Mouse (Mus musculus): ENCODE data around the gene Zcchc2. TPM values are rescaled to one million over a fixed set of nuclear protein-coding genes. Genes with fewer than 3 reads are reported as not detected.

Gene Zcchc2
- polyA plus RNA-seq, 1 experiment = 4.7 TPM

DNA sequence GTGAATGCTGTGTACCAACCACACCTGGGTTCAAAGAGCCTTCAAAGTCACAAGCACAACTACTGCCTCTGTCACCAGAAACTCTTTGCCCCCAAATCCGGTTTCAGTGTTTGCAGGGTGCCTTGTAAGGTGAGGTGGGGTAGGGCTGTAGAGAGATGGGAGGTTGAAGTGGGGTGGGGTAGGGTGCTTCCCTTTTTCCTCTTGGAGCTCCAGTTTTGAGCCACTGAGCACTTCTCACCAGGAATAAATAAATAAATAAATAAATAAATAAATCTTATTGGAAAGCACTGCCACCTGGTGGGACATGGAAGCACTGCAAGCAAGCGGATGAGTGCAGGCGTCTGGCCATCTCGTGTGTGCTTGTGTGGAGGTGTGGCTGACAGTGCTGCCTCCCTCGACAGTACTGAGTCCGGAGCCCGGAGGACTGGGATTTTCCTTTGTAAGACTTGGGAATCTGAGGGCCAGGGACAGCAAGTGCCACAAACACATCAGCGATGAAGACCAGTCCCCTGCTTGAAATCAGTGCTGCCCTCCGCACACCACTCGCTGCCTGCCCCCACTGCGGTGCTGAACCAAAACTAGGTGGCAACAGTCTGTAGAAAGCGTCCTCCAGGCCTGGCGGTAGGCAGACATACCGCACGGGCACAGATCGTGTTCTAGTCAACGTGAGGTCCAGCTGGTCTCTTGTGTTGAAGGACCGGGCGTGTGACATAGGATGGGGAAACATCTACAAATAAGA is 46.8 kb downstream of the Zcchc2 start:
- H3ac ChIP-seq (ENCODE audit: control insufficient read depth, insufficient read length) = no peak overlapping the region
- no peaks in the 10 kb centered on the region for H3K79me2 ChIP-seq (ENCODE audit: control insufficient read depth, insufficient read depth)
- no peak overlapping the region for H3K4me2 ChIP-seq (ENCODE audit: low read depth)
- TF ChIP-seq SRF (IDR thresholded peaks at IDR 0.05; ENCODE audit: control insufficient read depth, insufficient read length, low read depth) = no peak
- TF ChIP-seq E2F4 (IDR thresholded peaks at IDR 0.05; ENCODE audit: insufficient read depth) = no peak
- no peak for TF ChIP-seq REST (IDR thresholded peaks at IDR 0.05; ENCODE audit: insufficient read depth, insufficient read length)
- no peak for TF ChIP-seq MYOG (IDR thresholded peaks at IDR 0.05; ENCODE audit: control insufficient read depth in 1 of 3, insufficient read depth in 1 of 3, insufficient read length in 2 of 3, low read depth in 2 of 3)
- TF ChIP-seq POLR2AphosphoS2 (IDR thresholded peaks at IDR 0.05; ENCODE audit: insufficient read length, low read depth) = no peak
- no peak for TF ChIP-seq CEBPB (IDR thresholded peaks at IDR 0.05; ENCODE audit: insufficient read depth, poor library complexity, severe bottlenecking)
- TF ChIP-seq MAX (IDR thresholded peaks at IDR 0.05; ENCODE audit: low read depth) = no peak
- TF ChIP-seq POLR2A (IDR thresholded peaks at IDR 0.05; ENCODE audit: insufficient read length, low read depth) = no peak
- TF ChIP-seq USF1 (IDR thresholded peaks at IDR 0.05; ENCODE audit: low read depth) = no peak
- no peak for TF ChIP-seq MYOD1 (IDR thresholded peaks at IDR 0.05; ENCODE audit: control insufficient read depth in 1 of 3, insufficient read length in 2 of 3, low read depth in 2 of 3)
- no peak for TF ChIP-seq TCF3 (IDR thresholded peaks at IDR 0.05; ENCODE audit: insufficient read length, low read depth)
- TF ChIP-seq TCF12 (IDR thresholded peaks at IDR 0.05; ENCODE audit: insufficient read depth, poor library complexity, severe bottlenecking) = no peak
- peaks cover 10% of the 10 kb centered on the region for H3K36me3 ChIP-seq (ENCODE audit: control insufficient read depth, insufficient read depth)
- H3K4me3 ChIP-seq = no peak overlapping the region
- no peaks in the 10 kb centered on the region for H3K27me3 ChIP-seq (ENCODE audit: control insufficient read depth, insufficient read depth, insufficient read length)

DNA sequence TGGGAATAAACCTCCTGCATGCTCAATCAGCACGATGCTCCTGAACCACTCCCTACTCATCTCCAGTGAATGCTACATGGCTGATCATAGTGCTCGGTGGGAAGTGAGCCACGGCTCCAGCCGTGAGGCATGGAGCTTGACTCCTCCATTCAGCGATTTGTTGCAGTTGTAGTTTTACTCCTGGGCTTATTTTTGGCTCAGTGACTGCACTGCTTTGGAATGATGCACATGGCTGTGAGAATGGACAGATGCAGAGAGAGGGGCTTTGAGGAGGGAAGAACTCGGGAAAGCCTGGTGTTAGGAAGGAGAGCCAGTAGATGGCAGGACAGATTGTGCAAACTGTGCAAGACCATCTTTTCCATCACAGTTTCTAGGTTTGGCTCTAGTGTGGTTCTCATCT is 49.1 kb downstream of the Zcchc2 start:
- no peaks in the 10 kb centered on the region for H3K36me3 ChIP-seq (ENCODE audit: control insufficient read depth, insufficient read depth)
- TF ChIP-seq E2F4 (IDR thresholded peaks at IDR 0.05; ENCODE audit: insufficient read depth) (no peak), MYOD1 (IDR thresholded peaks at IDR 0.05; ENCODE audit: control insufficient read depth in 1 of 3, insufficient read length in 2 of 3, low read depth in 2 of 3) (no peak), TCF12 (IDR thresholded peaks at IDR 0.05; ENCODE audit: insufficient read depth, poor library complexity, severe bottlenecking) (no peak), POLR2AphosphoS2 (IDR thresholded peaks at IDR 0.05; ENCODE audit: insufficient read length, low read depth) (no peak), CEBPB (IDR thresholded peaks at IDR 0.05; ENCODE audit: insufficient read depth, poor library complexity, severe bottlenecking) (no peak), MYOG (IDR thresholded peaks at IDR 0.05; ENCODE audit: control insufficient read depth in 1 of 3, insufficient read depth in 1 of 3, insufficient read length in 2 of 3, low read depth in 2 of 3) (no peak), TCF3 (IDR thresholded peaks at IDR 0.05; ENCODE audit: insufficient read length, low read depth) (no peak), USF1 (IDR thresholded peaks at IDR 0.05; ENCODE audit: low read depth) (no peak), SRF (IDR thresholded peaks at IDR 0.05; ENCODE audit: control insufficient read depth, insufficient read length, low read depth) (no peak), POLR2A (IDR thresholded peaks at IDR 0.05; ENCODE audit: insufficient read length, low read depth) (no peak)
- H3ac ChIP-seq (ENCODE audit: control insufficient read depth, insufficient read length) = no peak overlapping the region
- H3K4me2 ChIP-seq (ENCODE audit: low read depth) = no peak overlapping the region
- no peak overlapping the region for H3K4me3 ChIP-seq
- H3K79me2 ChIP-seq (ENCODE audit: control insufficient read depth, insufficient read depth) = no peaks in the 10 kb centered on the region
- H3K27me3 ChIP-seq (ENCODE audit: control insufficient read depth, insufficient read depth, insufficient read length) = no peaks in the 10 kb centered on the region

DNA sequence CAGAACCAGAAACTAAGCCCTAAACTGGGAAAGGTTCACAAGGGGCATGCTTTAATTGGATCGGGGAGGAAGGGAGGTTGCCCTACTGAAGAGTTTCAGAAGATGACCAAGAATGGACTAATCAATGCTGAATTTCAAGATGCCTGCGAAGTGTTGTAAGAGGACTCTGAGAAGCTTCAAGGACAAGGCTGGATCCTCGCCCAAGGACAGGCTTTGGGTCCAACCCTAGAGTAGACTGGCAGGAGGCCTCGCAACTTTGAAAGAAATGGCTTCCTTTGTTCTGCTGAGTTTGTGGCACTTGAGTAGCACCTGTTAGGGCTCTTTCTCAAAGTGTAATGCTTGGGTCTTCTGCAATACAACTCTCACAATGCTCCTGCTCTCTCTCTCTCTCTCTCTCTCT is 50.1 kb downstream of the Zcchc2 start:
- no peaks in the 10 kb centered on the region for H3K27me3 ChIP-seq (ENCODE audit: control insufficient read depth, insufficient read depth, insufficient read length)
- no peak for TF ChIP-seq CEBPB (IDR thresholded peaks at IDR 0.05; ENCODE audit: insufficient read depth, poor library complexity, severe bottlenecking)
- TF ChIP-seq MYOG (IDR thresholded peaks at IDR 0.05; ENCODE audit: control insufficient read depth in 1 of 3, insufficient read depth in 1 of 3, insufficient read length in 2 of 3, low read depth in 2 of 3) = no peak
- no peak for TF ChIP-seq POLR2AphosphoS2 (IDR thresholded peaks at IDR 0.05; ENCODE audit: insufficient read length, low read depth)
- no peak for TF ChIP-seq MAX (IDR thresholded peaks at IDR 0.05; ENCODE audit: low read depth)
- no peak for TF ChIP-seq REST (IDR thresholded peaks at IDR 0.05; ENCODE audit: insufficient read depth, insufficient read length)
- TF ChIP-seq TCF3 (IDR thresholded peaks at IDR 0.05; ENCODE audit: insufficient read length, low read depth) = no peak
- no peak for TF ChIP-seq TCF12 (IDR thresholded peaks at IDR 0.05; ENCODE audit: insufficient read depth, poor library complexity, severe bottlenecking)
- TF ChIP-seq E2F4 (IDR thresholded peaks at IDR 0.05; ENCODE audit: insufficient read depth) = no peak
- TF ChIP-seq SRF (IDR thresholded peaks at IDR 0.05; ENCODE audit: control insufficient read depth, insufficient read length, low read depth) = no peak
- no peak for TF ChIP-seq POLR2A (IDR thresholded peaks at IDR 0.05; ENCODE audit: insufficient read length, low read depth)
- TF ChIP-seq MYOD1 (IDR thresholded peaks at IDR 0.05; ENCODE audit: control insufficient read depth in 1 of 3, insufficient read length in 2 of 3, low read depth in 2 of 3) = no peak
- no peak for TF ChIP-seq USF1 (IDR thresholded peaks at IDR 0.05; ENCODE audit: low read depth)
- H3K4me2 ChIP-seq (ENCODE audit: low read depth) = no peak overlapping the region
- no peak overlapping the region for H3ac ChIP-seq (ENCODE audit: control insufficient read depth, insufficient read length)
- H3K36me3 ChIP-seq (ENCODE audit: control insufficient read depth, insufficient read depth) = no peaks in the 10 kb centered on the region
- H3K79me2 ChIP-seq (ENCODE audit: control insufficient read depth, insufficient read depth) = no peaks in the 10 kb centered on the region
- H3K4me3 ChIP-seq = no peak overlapping the region

DNA sequence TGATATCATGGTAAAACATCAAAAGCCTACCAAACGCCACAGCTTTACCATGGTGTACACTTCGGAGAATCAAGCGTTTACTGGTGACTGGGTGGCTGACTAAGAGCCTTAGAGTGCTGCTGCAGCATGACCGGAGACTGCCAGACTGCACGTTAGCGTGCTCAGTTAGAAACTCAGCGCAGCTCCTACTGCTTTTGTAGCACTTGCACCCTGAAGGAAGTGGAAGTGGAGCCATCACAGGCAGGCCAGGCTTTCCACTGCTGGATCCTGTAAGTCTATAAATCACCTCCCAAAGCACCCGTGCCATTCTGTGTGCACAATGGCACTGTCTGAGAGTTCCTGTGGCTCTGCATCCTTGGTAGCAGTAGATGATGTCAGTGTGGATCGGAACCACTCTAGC is 52.0 kb downstream of the Zcchc2 start:
- H3K4me2 ChIP-seq (ENCODE audit: low read depth) = no peak overlapping the region
- no peaks in the 10 kb centered on the region for H3K36me3 ChIP-seq (ENCODE audit: control insufficient read depth, insufficient read depth)
- H3K79me2 ChIP-seq (ENCODE audit: control insufficient read depth, insufficient read depth) = no peaks in the 10 kb centered on the region
- no peak overlapping the region for H3ac ChIP-seq (ENCODE audit: control insufficient read depth, insufficient read length)
- no peaks in the 10 kb centered on the region for H3K27me3 ChIP-seq (ENCODE audit: control insufficient read depth, insufficient read depth, insufficient read length)
- H3K4me3 ChIP-seq = no peak overlapping the region
- no peak for TF ChIP-seq POLR2A (IDR thresholded peaks at IDR 0.05; ENCODE audit: insufficient read length, low read depth)
- TF ChIP-seq REST (IDR thresholded peaks at IDR 0.05; ENCODE audit: insufficient read depth, insufficient read length) = no peak
- TF ChIP-seq E2F4 (IDR thresholded peaks at IDR 0.05; ENCODE audit: insufficient read depth) = no peak

Measured in myocyte (in vitro differentiated cells).